Mouse (Mus musculus): Measurements from ENCODE around the gene Zfp839.

Gene Zfp839

GRCm38 (mm10) chr12:110871247-110871646, 21.2 kb downstream of the Zfp839 start:
- no peak for DNase-seq (ENCODE audit: low read depth, low spot score)

DNA sequence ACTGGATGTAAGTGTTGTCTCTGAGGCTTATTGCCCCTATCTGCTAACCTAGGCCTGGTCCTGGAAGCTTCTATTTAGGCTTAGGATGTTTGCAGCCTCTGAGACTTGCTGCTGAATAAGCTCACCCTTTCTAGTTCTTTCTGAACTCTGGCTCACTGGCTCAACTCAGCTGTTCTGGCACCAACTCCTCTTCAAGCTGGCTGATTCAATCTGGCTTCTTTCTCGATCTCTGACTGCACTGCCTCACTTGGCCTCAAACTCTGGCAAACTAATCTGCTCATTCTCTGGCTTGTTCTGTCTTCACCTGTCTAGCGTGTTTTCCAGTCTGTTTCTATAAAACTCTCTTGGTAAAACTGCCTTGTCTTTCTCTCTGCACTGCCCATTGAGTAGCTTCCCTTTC, 25.3 kb downstream of the Zfp839 start:
- no peak for DNase-seq (ENCODE audit: low read depth, low spot score)

DNA sequence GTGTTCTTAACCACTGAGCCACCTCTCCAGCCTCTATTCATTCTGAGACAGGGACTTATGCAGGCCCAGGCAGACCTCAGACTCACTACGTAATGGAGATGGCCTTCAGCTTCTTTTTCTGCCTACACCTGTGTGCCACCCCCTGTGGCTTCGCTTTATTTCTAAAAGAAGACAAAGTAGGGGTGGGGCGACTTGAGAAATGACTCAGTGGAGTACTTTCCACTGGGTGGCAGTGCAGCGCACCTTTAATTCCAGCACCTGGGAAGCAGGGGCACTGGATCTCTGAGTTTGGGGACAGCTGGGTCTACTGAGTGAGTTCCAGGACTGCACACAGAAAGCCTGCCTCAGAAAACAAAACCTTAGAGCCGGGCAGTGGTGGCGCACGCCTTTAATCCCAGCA, 32.2 kb downstream of the Zfp839 start:
- DNase-seq (ENCODE audit: low read depth, low spot score): peak; percentile 93

- DNase-seq (ENCODE audit: low read depth, low spot score): no peak
These were observed 35.2 kb downstream of the Zfp839 start for GRCm38 (mm10) chr12:110885251-110885650.

DNA sequence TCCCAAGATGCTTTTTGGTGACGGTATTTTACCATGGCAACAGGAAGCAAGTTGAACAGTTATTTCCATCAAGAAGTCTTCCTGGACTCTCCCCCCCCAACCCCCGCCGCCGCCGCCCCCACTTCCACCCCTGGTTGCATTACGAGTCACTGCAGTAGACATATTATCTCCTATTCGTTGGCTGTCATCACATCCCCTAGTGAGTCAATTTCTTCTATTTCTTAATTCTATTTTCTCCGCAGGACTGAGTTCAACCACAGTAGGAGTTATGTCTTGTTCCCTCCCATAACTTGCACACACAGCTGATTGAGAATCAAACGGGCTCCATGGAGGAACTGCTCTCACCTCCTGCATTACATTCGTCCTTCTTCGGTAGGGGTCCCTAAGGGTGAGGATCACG, 38.1 kb downstream of the Zfp839 start:
- no peak for DNase-seq (ENCODE audit: low read depth, low spot score)

DNA sequence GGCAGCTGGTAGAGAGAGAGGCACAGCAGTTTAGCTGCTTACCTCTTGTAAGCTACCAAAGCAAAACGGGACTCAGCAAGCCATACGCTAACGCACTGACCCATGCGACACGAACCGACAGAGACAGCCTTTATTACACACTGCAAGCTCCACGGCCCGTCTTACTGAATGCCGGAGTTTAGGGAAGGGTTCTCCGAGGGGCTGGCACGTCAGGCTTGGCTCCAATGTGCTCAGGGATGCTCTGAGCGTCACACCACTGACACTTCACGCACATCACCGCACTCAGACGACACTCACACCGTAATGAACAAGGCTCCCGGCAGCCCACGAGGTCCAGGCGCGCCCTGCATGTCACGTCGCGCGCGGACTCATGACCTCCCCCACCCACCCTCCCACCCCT, 38.6 kb downstream of the Zfp839 start:
- no peak for DNase-seq (ENCODE audit: low read depth, low spot score)

GRCm38 (mm10) chr12:110889036-110890020, 39.3 kb downstream of the Zfp839 start, which contains the start of the genes Cinp and Tecpr2:
Gene Cinp (minus strand): TSS chr12:110889145.
Gene Tecpr2 (plus strand): TSS chr12:110889264.
- DNase-seq (ENCODE audit: low read depth, low spot score): peak; percentile 99

- no peak for DNase-seq (ENCODE audit: low read depth, low spot score)
These were observed 41.8 kb downstream of the Zfp839 start for GRCm38 (mm10) chr12:110891887-110892286.

DNA sequence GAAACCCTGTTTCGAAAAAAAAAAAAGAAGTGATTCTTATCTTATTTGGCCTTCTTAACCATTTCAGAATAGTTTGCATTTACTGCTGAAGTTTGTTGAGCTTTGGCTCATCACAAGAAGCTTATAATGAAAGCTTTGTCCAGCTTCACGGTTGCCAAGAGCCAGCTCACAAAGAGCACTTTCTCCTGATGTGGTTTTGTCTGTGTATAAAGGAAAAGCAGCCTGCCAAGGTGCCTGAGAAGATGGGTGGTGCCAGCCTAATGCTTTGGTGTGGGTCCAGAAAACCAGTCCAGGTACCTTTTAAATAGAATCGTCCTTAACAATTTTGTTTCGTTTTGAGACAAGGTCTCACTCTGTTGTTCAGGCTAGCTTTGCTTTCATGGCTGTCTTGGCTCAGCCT, 52.1 kb downstream of the Zfp839 start:
- DNase-seq (ENCODE audit: low read depth, low spot score): no peak

DNA sequence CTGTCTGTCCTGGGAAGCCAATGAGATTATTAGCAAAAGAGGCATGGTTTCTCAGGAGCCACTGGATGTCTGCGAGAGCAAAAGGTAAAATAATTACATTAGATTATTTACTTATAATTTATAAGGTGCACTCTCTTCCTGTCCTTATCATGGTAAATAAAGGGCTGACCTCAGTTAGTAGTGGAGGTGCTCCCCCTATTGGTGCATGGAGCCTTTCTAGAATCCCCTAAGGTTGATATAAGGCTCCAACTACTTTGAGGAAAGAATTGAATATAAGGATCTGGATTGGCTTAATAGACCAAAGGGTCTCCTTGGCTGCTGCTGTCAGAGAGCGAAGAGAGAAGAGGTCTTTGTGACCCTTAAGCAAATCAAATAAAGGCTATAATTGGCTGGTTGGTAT, 53.5 kb downstream of the Zfp839 start:
- DNase-seq (ENCODE audit: low read depth, low spot score): no peak

- DNase-seq (ENCODE audit: low read depth, low spot score): no peak
These were observed 57.8 kb downstream of the Zfp839 start for GRCm38 (mm10) chr12:110907845-110908244.

- DNase-seq (ENCODE audit: low read depth, low spot score): no peak
These were observed 59.9 kb downstream of the Zfp839 start for GRCm38 (mm10) chr12:110909962-110910361.

GRCm38 (mm10) chr12:110915761-110916160, 65.7 kb downstream of the Zfp839 start:
- no peak for DNase-seq (ENCODE audit: low read depth, low spot score)
